Comparison of ENCODE assay signal across 32 mouse cellular contexts in genomic region chr6:136715881-136716431, GRCm38 (mm10). TPM values are rescaled to one million over a fixed set of nuclear protein-coding genes. Genes with fewer than 3 reads are reported as not detected.
DNase-seq lines count a peak whose midpoint lies in the region; ATAC-seq and TF ChIP-seq lines count a peak whose summit lies in the region.
"Had no signal": no experiment of that assay in that cellular context is flagged by ENCODE, and none has a peak within 500 bp of the region (broad histone marks: within the 10 kb centered on the region; RNA-seq: fewer than 3 reads in every experiment).

No protein-coding gene starts in this region.

- no peaks in the 10 kb centered on the region for H3K36me3 ChIP-seq in testis, adult 2 months (ENCODE audit: control insufficient read depth, insufficient read depth, low read length)
- H3K36me3 ChIP-seq in heart, adult 2 months (ENCODE audit: control insufficient read depth, insufficient read depth, low read length) = no peaks in the 10 kb centered on the region
- H3K36me3 ChIP-seq: G1E; heart, embryonic 12.5 days; hindbrain, embryonic 15.5 days; kidney, embryonic 15.5 days; limb, embryonic 12.5 days; liver, embryonic 12.5 days; midbrain, embryonic 12.5 days; neural tube, embryonic 15.5 days had no signal

- no peaks in the 10 kb centered on the region for H3K4me1 ChIP-seq in testis, adult 2 months (ENCODE audit: control insufficient read depth, insufficient read depth, low read length)
- peaks cover 8% of the 10 kb centered on the region; the same call in 1 of the 2 replicates for H3K4me1 ChIP-seq in bone marrow, adult 2 months (ENCODE audit: control insufficient read depth, insufficient read depth, low read length)
- no peaks in the 10 kb centered on the region for H3K4me1 ChIP-seq in heart, adult 2 months (ENCODE audit: control insufficient read depth, insufficient read depth, low read length)
- H3K4me1 ChIP-seq: heart, embryonic 12.5 days; hindbrain, embryonic 15.5 days; kidney, embryonic 15.5 days; liver, embryonic 12.5 days; megakaryocyte, embryonic 14.5 days; midbrain, embryonic 12.5 days; neural tube, embryonic 15.5 days had no signal

- 51% methylated on average over 11 of the region's 11 CpGs for WGBS in bone marrow, adult 2 months
- WGBS in heart, adult 2 months = 78% methylated on average over 10 of the region's 11 CpGs

- no peak for TF ChIP-seq CTCF in testis, adult 2 months (IDR thresholded peaks at IDR 0.05; ENCODE audit: control insufficient read depth, insufficient read depth, insufficient replicate concordance, low read depth, low read length)
- TF ChIP-seq CTCF in bone marrow, adult 2 months (IDR thresholded peaks at IDR 0.05; ENCODE audit: control insufficient read depth, insufficient read depth, low read length) = no peak
- no peak for TF ChIP-seq CTCF in heart, adult 2 months (IDR thresholded peaks at IDR 0.05)

- TF ChIP-seq EP300 in heart, adult 2 months (IDR thresholded peaks at IDR 0.05; ENCODE audit: insufficient read depth, low read depth, low read length) = no peak

- no peak for TF ChIP-seq POLR2A in testis, adult 2 months (IDR thresholded peaks at IDR 0.05; ENCODE audit: control insufficient read depth, low read depth, low read length)
- TF ChIP-seq POLR2A in bone marrow, adult 2 months (IDR thresholded peaks at IDR 0.05; ENCODE audit: borderline replicate concordance, control insufficient read depth, low read depth, low read length) = no peak
- TF ChIP-seq POLR2A in heart, adult 2 months (IDR thresholded peaks at IDR 0.05; ENCODE audit: insufficient read depth, low read depth, low read length) = no peak

- H3K4me3 ChIP-seq in testis, adult 2 months (ENCODE audit: control insufficient read depth, low read depth, low read length) = peak overlapping the region; percentile 25
- H3K4me3 ChIP-seq in bone marrow, adult 2 months (replicated peaks; ENCODE audit: control insufficient read depth, low read depth, low read length) = no peak overlapping the region
- no peak overlapping the region for H3K4me3 ChIP-seq in heart, adult 2 months
- H3K4me3 ChIP-seq: erythroblast, embryonic 14.5 days; heart, embryonic 12.5 days; hindbrain, embryonic 15.5 days; kidney, embryonic 15.5 days; left cerebral cortex, adult 2 months; limb, embryonic 12.5 days; liver, embryonic 12.5 days; megakaryocyte, embryonic 14.5 days; midbrain, embryonic 12.5 days; neural tube, embryonic 15.5 days had no signal

- no peak overlapping the region for H3K9ac ChIP-seq in heart, adult 2 months (ENCODE audit: low read depth, low read length)
- H3K9ac ChIP-seq: forebrain, postnatal 0 days; heart, embryonic 12.5 days; hindbrain, embryonic 15.5 days; kidney, embryonic 15.5 days; limb, embryonic 12.5 days; liver, embryonic 12.5 days; midbrain, embryonic 12.5 days; neural tube, embryonic 15.5 days had no signal

- no peak overlapping the region for H3K27ac ChIP-seq in testis, adult 2 months (ENCODE audit: control insufficient read depth, insufficient read depth, low read depth, low read length)
- peak overlapping the region; percentile 68 for H3K27ac ChIP-seq in bone marrow, adult 2 months (ENCODE audit: control insufficient read depth, insufficient read depth, low read depth, low read length, poor library complexity)
- no peak overlapping the region for H3K27ac ChIP-seq in heart, adult 2 months
- H3K27ac ChIP-seq: hindbrain, embryonic 15.5 days; kidney, embryonic 15.5 days; left cerebral cortex, adult 2 months; limb, embryonic 12.5 days; liver, embryonic 12.5 days; midbrain, embryonic 12.5 days; neural tube, embryonic 15.5 days had no signal

- H3K27me3 ChIP-seq in testis, adult 2 months (ENCODE audit: control insufficient read depth, insufficient read depth, low read length) = no peaks in the 10 kb centered on the region
- H3K27me3 ChIP-seq in heart, adult 2 months (ENCODE audit: control insufficient read depth, insufficient read depth, low read length) = no peaks in the 10 kb centered on the region
- H3K27me3 ChIP-seq: heart, embryonic 12.5 days; hindbrain, embryonic 15.5 days; kidney, embryonic 15.5 days; limb, embryonic 12.5 days; liver, embryonic 12.5 days; midbrain, embryonic 12.5 days; neural tube, embryonic 15.5 days; Patski had no signal

- DNase-seq in testis, postnatal 14 days (ENCODE audit: low spot score) = no peak
- peak; percentile 41 to 50 for DNase-seq in monocyte, adult 2 months (ENCODE audit: low read depth in 1 of 2, low spot score in 2 of 2)
- no peak for DNase-seq in spleen, postnatal 36 days (ENCODE audit: low spot score in 2 of 2)
- DNase-seq in heart, adult 2 months = no peak
- DNase-seq: adrenal gland, postnatal 25 days; B cell, adult 2 months; cerebellum, adult 18-20 months; cerebellum, postnatal 10 days; forebrain, postnatal 0 days; gastrocnemius, postnatal 25 days; heart, adult 18-20 months; kidney, adult 18-20 months; kidney, postnatal 25 days; lung, adult 2 months; right cerebral cortex, adult 18-20 months; thymus, postnatal 25 days had no signal

- no peaks in the 10 kb centered on the region for H3K79me2 ChIP-seq in heart, adult 2 months (replicated peaks; ENCODE audit: control insufficient read depth, insufficient read depth, low read length)

- ATAC-seq in frontal cortex, adult (ENCODE audit: low TSS enrichment) = no peak
- ATAC-seq: forebrain, postnatal 0 days; inflammation-experienced regulatory T-cells, adult 6 months; liver, embryonic 12.5 days; Patski had no signal

- intact Hi-C loops in heart, adult 2 months (cut with DNase I) = no loop called here

RNA-seq across cellular contexts. Expression of gene Plbd1, which starts 54.2 kb away (rescaled TPM):
- polyA plus RNA-seq in testis, adult 2 months (2012; rRNA removed) = 47.4 and 53.7 TPM in 2 replicates
- 21.1 and 70.1 TPM in 2 replicates for polyA plus RNA-seq in bone marrow, adult 2 months (2011; ENCODE audit: insufficient read depth, insufficient read length, low replicate concordance, missing spikeins)
- total RNA-seq in heart, adult 2 months (2021) = 10 to 100 TPM; 48.8 to 53.5 TPM
- polyA plus RNA-seq in heart, adult 2 months (2012; rRNA removed) = 28.4 and 50.7 TPM in 2 replicates
- total RNA-seq: G1E had no signal
- polyA plus RNA-seq: G1E, Patski had no signal

Comparison
In these comparisons a context has a peak if more than half of its experiments do, and no peak if none do; other contexts are left out.
1. DNase-seq: peak in monocyte, adult 2 months (2 of 2); none in testis, postnatal 14 days (single experiment), spleen, postnatal 36 days (0 of 2) and heart, adult 2 months (0 of 2).